Mouse (Mus musculus): ENCODE data around the gene Edem1. TPM values are rescaled to one million over a fixed set of nuclear protein-coding genes. Genes with fewer than 3 reads are reported as not detected.

Gene Edem1
- polyA plus RNA-seq, 1 experiment: 64.3 TPM

- peak; percentile 40 for TF ChIP-seq CTCF (IDR thresholded peaks at IDR 0.05; ENCODE audit: low read depth, low read length)
- no peak for TF ChIP-seq POLR2A (IDR thresholded peaks at IDR 0.05; ENCODE audit: insufficient read depth, low read length)
- Histone ChIP-seq H3K4me1 (ENCODE audit: control insufficient read depth, insufficient read depth, low read length) (no peaks in the 10 kb centered on the region), H3K9ac (ENCODE audit: low read depth, poor library complexity, severe bottlenecking) (no peak overlapping the region), H3K27me3 (ENCODE audit: control insufficient read depth, insufficient read depth, low read length, poor library complexity, severe bottlenecking) (no peaks in the 10 kb centered on the region), H3K4me3 (ENCODE audit: low read depth, low read length) (no peak overlapping the region), H3K36me3 (ENCODE audit: control insufficient read depth, insufficient read depth, low read length, poor library complexity, severe bottlenecking) (no peaks in the 10 kb centered on the region), H3K27ac (ENCODE audit: insufficient read depth, low read length) (no peak overlapping the region), H3K9me3 (replicated peaks; ENCODE audit: control insufficient read depth, insufficient read depth, low read length, poor library complexity, severe bottlenecking) (peaks cover 3% of the 10 kb centered on the region; the same call in 1 of the 2 replicates)
Measured at GRCm38 (mm10) chr6:108881074-108881473, 52.6 kb downstream of the Edem1 start.

- Histone ChIP-seq H3K36me3 (ENCODE audit: control insufficient read depth, insufficient read depth, low read length, poor library complexity, severe bottlenecking) (no peaks in the 10 kb centered on the region), H3K9ac (ENCODE audit: low read depth, poor library complexity, severe bottlenecking) (no peak overlapping the region), H3K27ac (ENCODE audit: insufficient read depth, low read length) (no peak overlapping the region), H3K4me1 (ENCODE audit: control insufficient read depth, insufficient read depth, low read length) (no peaks in the 10 kb centered on the region), H3K27me3 (ENCODE audit: control insufficient read depth, insufficient read depth, low read length, poor library complexity, severe bottlenecking) (no peaks in the 10 kb centered on the region), H3K9me3 (replicated peaks; ENCODE audit: control insufficient read depth, insufficient read depth, low read length, poor library complexity, severe bottlenecking) (peaks cover 3% of the 10 kb centered on the region; the same call in 1 of the 2 replicates), H3K4me3 (ENCODE audit: low read depth, low read length) (no peak overlapping the region)
- TF ChIP-seq POLR2A (IDR thresholded peaks at IDR 0.05; ENCODE audit: insufficient read depth, low read length) (no peak), CTCF (IDR thresholded peaks at IDR 0.05; ENCODE audit: low read depth, low read length) (no peak), EP300 (IDR thresholded peaks at IDR 0.05; ENCODE audit: insufficient read depth, low read depth, low read length) (no peak)
Measured at GRCm38 (mm10) chr6:108883826-108884225, 55.4 kb downstream of the Edem1 start.

- H3K9me3 ChIP-seq (replicated peaks; ENCODE audit: control insufficient read depth, insufficient read depth, low read length, poor library complexity, severe bottlenecking): peaks cover 3% of the 10 kb centered on the region; the same call in 1 of the 2 replicates
Measured at GRCm38 (mm10) chr6:108884603-108885002, 56.2 kb downstream of the Edem1 start.

GRCm38 (mm10) chr6:108886346-108886745 lies 57.9 kb downstream of the Edem1 start:
- no peak overlapping the region for H3K9ac ChIP-seq (ENCODE audit: low read depth, poor library complexity, severe bottlenecking)
- no peak for TF ChIP-seq CTCF (IDR thresholded peaks at IDR 0.05; ENCODE audit: low read depth, low read length)
- no peak for TF ChIP-seq EP300 (IDR thresholded peaks at IDR 0.05; ENCODE audit: insufficient read depth, low read depth, low read length)
- H3K4me1 ChIP-seq (ENCODE audit: control insufficient read depth, insufficient read depth, low read length): no peaks in the 10 kb centered on the region
- no peak overlapping the region for H3K27ac ChIP-seq (ENCODE audit: insufficient read depth, low read length)
- H3K27me3 ChIP-seq (ENCODE audit: control insufficient read depth, insufficient read depth, low read length, poor library complexity, severe bottlenecking): no peaks in the 10 kb centered on the region
- no peak overlapping the region for H3K4me3 ChIP-seq (ENCODE audit: low read depth, low read length)
- H3K36me3 ChIP-seq (ENCODE audit: control insufficient read depth, insufficient read depth, low read length, poor library complexity, severe bottlenecking): no peaks in the 10 kb centered on the region
- H3K9me3 ChIP-seq (replicated peaks; ENCODE audit: control insufficient read depth, insufficient read depth, low read length, poor library complexity, severe bottlenecking): peaks cover under 1% of the 10 kb centered on the region; the same call in 1 of the 2 replicates

More at GRCm38 (mm10) chr6:108884603-108885002, 56.2 kb downstream of the Edem1 start:
- TF ChIP-seq CTCF (IDR thresholded peaks at IDR 0.05; ENCODE audit: low read depth, low read length) (no peak), EP300 (IDR thresholded peaks at IDR 0.05; ENCODE audit: insufficient read depth, low read depth, low read length) (no peak), POLR2A (IDR thresholded peaks at IDR 0.05; ENCODE audit: insufficient read depth, low read length) (no peak)
- Histone ChIP-seq H3K9ac (ENCODE audit: low read depth, poor library complexity, severe bottlenecking) (no peak overlapping the region), H3K4me1 (ENCODE audit: control insufficient read depth, insufficient read depth, low read length) (no peaks in the 10 kb centered on the region), H3K36me3 (ENCODE audit: control insufficient read depth, insufficient read depth, low read length, poor library complexity, severe bottlenecking) (no peaks in the 10 kb centered on the region), H3K4me3 (ENCODE audit: low read depth, low read length) (no peak overlapping the region), H3K27ac (ENCODE audit: insufficient read depth, low read length) (no peak overlapping the region), H3K27me3 (ENCODE audit: control insufficient read depth, insufficient read depth, low read length, poor library complexity, severe bottlenecking) (no peaks in the 10 kb centered on the region)

- no peak for TF ChIP-seq EP300 (IDR thresholded peaks at IDR 0.05; ENCODE audit: insufficient read depth, low read depth, low read length)
- no peak for TF ChIP-seq CTCF (IDR thresholded peaks at IDR 0.05; ENCODE audit: low read depth, low read length)
- TF ChIP-seq POLR2A (IDR thresholded peaks at IDR 0.05; ENCODE audit: insufficient read depth, low read length): no peak
- no peaks in the 10 kb centered on the region for H3K27me3 ChIP-seq (ENCODE audit: control insufficient read depth, insufficient read depth, low read length, poor library complexity, severe bottlenecking)
- H3K9me3 ChIP-seq (replicated peaks; ENCODE audit: control insufficient read depth, insufficient read depth, low read length, poor library complexity, severe bottlenecking): no peaks in the 10 kb centered on the region
- no peak overlapping the region for H3K27ac ChIP-seq (ENCODE audit: insufficient read depth, low read length)
- no peak overlapping the region for H3K9ac ChIP-seq (ENCODE audit: low read depth, poor library complexity, severe bottlenecking)
- H3K36me3 ChIP-seq (ENCODE audit: control insufficient read depth, insufficient read depth, low read length, poor library complexity, severe bottlenecking): no peaks in the 10 kb centered on the region
- H3K4me3 ChIP-seq (ENCODE audit: low read depth, low read length): no peak overlapping the region
- H3K4me1 ChIP-seq (ENCODE audit: control insufficient read depth, insufficient read depth, low read length): no peaks in the 10 kb centered on the region
Measured at GRCm38 (mm10) chr6:108892589-108892988, 64.1 kb downstream of the Edem1 start.

GRCm38 (mm10) chr6:108895129-108895528 lies 66.7 kb downstream of the Edem1 start:
- H3K4me1 ChIP-seq (ENCODE audit: control insufficient read depth, insufficient read depth, low read length): no peaks in the 10 kb centered on the region
- TF ChIP-seq POLR2A (IDR thresholded peaks at IDR 0.05; ENCODE audit: insufficient read depth, low read length) (no peak), CTCF (IDR thresholded peaks at IDR 0.05; ENCODE audit: low read depth, low read length) (no peak), EP300 (IDR thresholded peaks at IDR 0.05; ENCODE audit: insufficient read depth, low read depth, low read length) (no peak)
- no peak overlapping the region for H3K27ac ChIP-seq (ENCODE audit: insufficient read depth, low read length)
- H3K9me3 ChIP-seq (replicated peaks; ENCODE audit: control insufficient read depth, insufficient read depth, low read length, poor library complexity, severe bottlenecking): no peaks in the 10 kb centered on the region
- no peak overlapping the region for H3K9ac ChIP-seq (ENCODE audit: low read depth, poor library complexity, severe bottlenecking)
- H3K36me3 ChIP-seq (ENCODE audit: control insufficient read depth, insufficient read depth, low read length, poor library complexity, severe bottlenecking): no peaks in the 10 kb centered on the region
- no peak overlapping the region for H3K4me3 ChIP-seq (ENCODE audit: low read depth, low read length)
- H3K27me3 ChIP-seq (ENCODE audit: control insufficient read depth, insufficient read depth, low read length, poor library complexity, severe bottlenecking): no peaks in the 10 kb centered on the region

All from ES-Bruce4 (cell line).